Mouse (Mus musculus): ENCODE results near the gene Kcnh4. TPM values are rescaled to one million over a fixed set of nuclear protein-coding genes. Genes with fewer than 3 reads are reported as not detected.

The Kcnh4 gene
- total RNA-seq, 2 experiments from 2014 or later: not detected

DNA sequence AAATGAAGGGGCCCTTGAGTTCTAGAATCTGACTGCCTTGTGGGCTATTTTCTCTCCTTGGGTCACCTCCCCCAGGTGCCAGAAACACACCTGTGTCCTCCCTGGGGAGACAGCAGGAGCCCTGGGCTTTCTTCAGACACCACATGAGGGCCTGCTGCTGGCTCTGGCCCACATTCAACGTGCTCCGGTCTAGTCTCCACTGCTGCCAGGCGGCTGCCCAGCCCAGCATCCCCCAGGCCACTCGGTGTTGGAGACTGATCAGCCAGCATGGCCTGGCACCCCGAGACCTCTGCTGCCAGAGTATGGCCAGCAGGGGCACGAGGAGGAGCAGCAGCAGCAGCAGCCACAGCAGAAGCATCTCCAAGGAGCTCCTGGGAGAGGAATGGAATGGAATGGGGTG, 10.2 kb upstream of the Kcnh4 start:
- intact Hi-C loops (cut with DNase I; ENCODE audit: low total_unique reads): no loop called here
- no peak for DNase-seq

- intact Hi-C loops (cut with DNase I; ENCODE audit: low total_unique reads): no loop called here
- no peak for DNase-seq
These were observed 8.1 kb upstream of the Kcnh4 start for GRCm38 (mm10) chr11:100767871-100768270.

DNA sequence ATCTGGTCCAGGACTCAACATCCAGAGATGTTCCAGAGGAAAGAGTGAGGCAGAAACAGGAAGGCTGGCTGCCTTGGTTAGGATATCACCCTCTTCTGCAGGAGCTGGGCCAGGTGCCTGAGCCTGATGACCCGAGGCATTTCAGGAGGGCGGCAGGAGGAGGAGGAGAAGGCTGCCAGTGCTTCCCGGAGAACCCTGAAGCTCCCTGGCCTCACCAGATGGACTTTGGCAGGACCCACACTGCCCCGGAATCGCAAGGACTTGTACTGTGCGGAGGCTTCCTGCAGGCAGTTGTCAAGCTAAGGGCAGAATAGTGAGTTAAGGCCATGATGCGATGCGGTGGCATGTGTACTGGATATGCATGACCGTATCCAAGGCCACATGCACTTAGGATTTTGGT, 7.0 kb upstream of the Kcnh4 start:
- intact Hi-C loops (cut with DNase I; ENCODE audit: low total_unique reads): no loop called here
- no peak for DNase-seq

DNA sequence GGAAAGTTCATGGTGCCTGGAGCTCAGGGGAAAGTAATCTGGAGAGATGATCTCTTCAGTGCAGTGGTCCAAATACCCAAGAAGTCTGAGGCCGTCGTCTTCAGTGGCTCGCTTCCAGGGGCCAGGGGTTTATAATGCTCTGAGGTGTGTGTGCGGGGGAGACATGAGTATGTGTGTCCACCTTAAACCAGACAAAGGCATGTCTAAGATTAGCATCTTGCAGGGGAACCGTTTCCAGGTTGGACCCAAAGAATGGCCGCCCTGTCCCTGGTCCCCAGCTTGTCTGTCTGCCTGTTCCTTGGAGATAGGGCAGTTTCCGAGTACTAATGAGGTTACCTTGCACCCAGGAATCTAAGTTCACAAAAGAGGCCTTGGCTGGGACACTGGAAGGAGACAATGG, 3.1 kb upstream of the Kcnh4 start, which contains the start of gene Hcrt:
Gene Hcrt (minus strand): TSS at position 101 of the 400 bp plus-strand sequence.
- no peak for DNase-seq
- intact Hi-C loops (cut with DNase I; ENCODE audit: low total_unique reads): no loop called here

GRCm38 (mm10) chr11:100761547-100762045, 1.9 kb upstream of the Kcnh4 start:
- peak; percentile 89 for DNase-seq
- intact Hi-C loops (cut with DNase I; ENCODE audit: low total_unique reads): loop anchor here (2.0 kb wide), 1 partner anchor 47 kb away; no protein-coding TSS in a partner anchor

GRCm38 (mm10) chr11:100758707-100759610, 783 bp downstream of the Kcnh4 start:
- intact Hi-C loops (cut with DNase I; ENCODE audit: low total_unique reads): no loop called here
- peak; percentile 48 for DNase-seq

GRCm38 (mm10) chr11:100757566-100757965, 2.2 kb downstream of the Kcnh4 start:
- no peak for DNase-seq
- intact Hi-C loops (cut with DNase I; ENCODE audit: low total_unique reads): no loop called here

- intact Hi-C loops (cut with DNase I; ENCODE audit: low total_unique reads): no loop called here
- DNase-seq: no peak
These were observed 3.3 kb downstream of the Kcnh4 start for GRCm38 (mm10) chr11:100756476-100756875.

- intact Hi-C loops (cut with DNase I; ENCODE audit: low total_unique reads): no loop called here
- DNase-seq: no peak
These were observed 5.1 kb downstream of the Kcnh4 start for GRCm38 (mm10) chr11:100754693-100755057.

DNA sequence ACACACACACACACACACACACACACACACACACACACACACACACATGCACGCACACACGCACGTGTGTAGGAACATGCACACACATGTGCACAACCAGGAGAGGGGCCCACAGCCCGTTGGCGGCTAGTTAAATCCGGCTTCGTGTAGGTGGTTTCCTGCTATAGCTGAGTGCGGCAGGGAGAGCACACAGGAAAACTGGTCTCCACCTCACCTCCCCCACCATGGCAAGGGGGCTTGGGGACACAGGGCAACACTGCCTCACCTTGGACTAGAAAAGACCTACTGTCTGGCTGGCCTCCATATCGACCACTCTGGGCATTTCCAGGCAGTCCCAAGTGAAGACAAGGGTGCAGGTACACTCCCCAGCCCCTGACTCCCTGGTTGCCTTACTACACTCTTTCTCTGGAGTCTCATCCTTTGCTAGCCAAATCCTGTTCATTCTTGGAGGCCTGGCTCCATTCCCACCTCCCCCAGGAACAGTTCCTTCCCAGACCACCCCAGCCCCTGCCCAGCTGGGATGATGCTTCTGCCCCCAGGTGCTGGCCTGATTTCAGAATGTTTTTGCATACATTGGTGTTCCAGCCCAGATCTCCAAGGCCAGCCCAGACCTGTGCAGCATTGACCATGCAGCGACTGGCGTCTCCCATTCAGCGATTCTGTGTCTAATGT, 5.6 kb downstream of the Kcnh4 start:
- no peak for DNase-seq
- intact Hi-C loops (cut with DNase I; ENCODE audit: low total_unique reads): no loop called here

GRCm38 (mm10) chr11:100752294-100752693, 7.4 kb downstream of the Kcnh4 start:
- intact Hi-C loops (cut with DNase I; ENCODE audit: low total_unique reads): no loop called here
- DNase-seq: no peak

GRCm38 (mm10) chr11:100750127-100750526, 9.6 kb downstream of the Kcnh4 start:
- no peak for DNase-seq
- intact Hi-C loops (cut with DNase I; ENCODE audit: low total_unique reads): no loop called here

GRCm38 (mm10) chr11:100749469-100749868, 10.3 kb downstream of the Kcnh4 start:
- intact Hi-C loops (cut with DNase I; ENCODE audit: low total_unique reads): loop anchor here (10.0 kb wide), 1 partner anchor 205 kb away; no protein-coding TSS in a partner anchor
- DNase-seq: no peak

- DNase-seq: no peak
- intact Hi-C loops (cut with DNase I; ENCODE audit: low total_unique reads): loop anchor here (10.0 kb wide), 1 partner anchor 206 kb away; no protein-coding TSS in a partner anchor
These were observed 11.1 kb downstream of the Kcnh4 start for GRCm38 (mm10) chr11:100748620-100749019.

- intact Hi-C loops (cut with DNase I; ENCODE audit: low total_unique reads): loop anchor here (10.0 kb wide), 1 partner anchor 208 kb away; no protein-coding TSS in a partner anchor
- DNase-seq: no peak
These were observed 12.6 kb downstream of the Kcnh4 start for GRCm38 (mm10) chr11:100747114-100747513.

GRCm38 (mm10) chr11:100746546-100746945, 13.2 kb downstream of the Kcnh4 start:
- DNase-seq: no peak
- intact Hi-C loops (cut with DNase I; ENCODE audit: low total_unique reads): loop anchor here (10.0 kb wide), 1 partner anchor 208 kb away; no protein-coding TSS in a partner anchor

- intact Hi-C loops (cut with DNase I; ENCODE audit: low total_unique reads): loop anchor here (10.0 kb wide), 1 partner anchor 210 kb away; no protein-coding TSS in a partner anchor
- DNase-seq: no peak
These were observed 14.7 kb downstream of the Kcnh4 start for GRCm38 (mm10) chr11:100745085-100745484.

GRCm38 (mm10) chr11:100741348-100741747, 18.4 kb downstream of the Kcnh4 start:
- intact Hi-C loops (cut with DNase I; ENCODE audit: low total_unique reads): loop anchor here (10.0 kb wide), 1 partner anchor 213 kb away; no protein-coding TSS in a partner anchor
- DNase-seq: peak; percentile 82

- no peak for DNase-seq
These were observed 21.0 kb downstream of the Kcnh4 start for GRCm38 (mm10) chr11:100738749-100739148.

GRCm38 (mm10) chr11:100738066-100738604, 21.6 kb downstream of the Kcnh4 start, which contains the start of gene Rab5c:
TSS of gene Rab5c (minus strand) at chr11:100738215.
- intact Hi-C loops (cut with DNase I; ENCODE audit: low total_unique reads): no loop called here

More at GRCm38 (mm10) chr11:100738749-100739148, 21.0 kb downstream of the Kcnh4 start:
- intact Hi-C loops (cut with DNase I; ENCODE audit: low total_unique reads): no loop called here

More at GRCm38 (mm10) chr11:100738066-100738604, 21.6 kb downstream of the Kcnh4 start, which contains the start of gene Rab5c:
- DNase-seq: peak; percentile 99
